Mouse (Mus musculus) spleen, adult 2 months (tissue): ENCODE results near the gene Gmppa. TPM values are rescaled to one million over a fixed set of nuclear protein-coding genes. Genes with fewer than 3 reads are reported as not detected.

Experiments
- DNase-seq, 2 experiments: peaks; one replicate each; pipeline versions ENCODE4 v3.0.0 to v3.0.0-alpha.2; 2012 to 2021; ENCODE audit warnings: low spot score in 2 of 2, low read depth in 1 of 2
- H3K27ac ChIP-seq: fragments of 200-500 bp; 2 replicates; pipeline ENCODE4 v1.5.1; 2012; ENCODE audit warnings: low read length, inconsistent platforms; ENCODE audit not compliant: insufficient read depth
- H3K27me3 ChIP-seq: fragments of 200-500 bp; 2 replicates; pipeline ENCODE4 v1.6.1; 2012; ENCODE audit warnings: mild to moderate bottlenecking, moderate library complexity, low read length, inconsistent platforms; ENCODE audit not compliant: control insufficient read depth, insufficient read depth
- H3K36me3 ChIP-seq: fragments of 200-500 bp; 2 replicates; pipeline ENCODE4 v1.6.1; 2012; ENCODE audit warnings: mild to moderate bottlenecking, low read length, inconsistent platforms; ENCODE audit not compliant: control insufficient read depth, insufficient read depth
- H3K4me1 ChIP-seq: fragments of 200-500 bp; 2 replicates; pipeline ENCODE4 v1.6.1; 2011; ENCODE audit warnings: inconsistent platforms; ENCODE audit not compliant: control insufficient read depth, insufficient read depth, insufficient read length
- H3K4me3 ChIP-seq: fragments of 200-500 bp; 2 replicates; pipeline ENCODE4 v1.5.1; 2011; ENCODE audit warnings: mild to moderate bottlenecking, inconsistent platforms; ENCODE audit not compliant: insufficient read depth, insufficient read length; ENCODE audit errors: extremely low read depth
- CTCF ChIP-seq: fragments of 200-500 bp; IDR thresholded peaks from 2 replicates; pipeline ENCODE4 v1.5.1; 2011; ENCODE audit warnings: mild to moderate bottlenecking, inconsistent platforms; ENCODE audit not compliant: insufficient read depth, insufficient read length, insufficient replicate concordance; ENCODE audit errors: extremely low read depth
- POLR2A ChIP-seq: fragments of 200-500 bp; IDR thresholded peaks from 2 replicates; pipeline ENCODE4 v1.6.1; 2011; ENCODE audit warnings: low read depth, low read length, inconsistent platforms
- WGBS: fragments of 180-500 bp; shearing (Covaris S2); methylation state at CpG from one replicate; pipeline ENCODE4 v1.1.7; 2018; 5-methylcytosine and 5-hydroxymethylcytosine counted together
- polyA plus RNA-seq: library from polyadenylated mRNA; depleted of rRNA; stranded (reverse); fragments of >200 nt; gene quantifications from 2 replicates; pipeline ENCODE4 v1.2.3, GENCODE M21; 2012; rRNA removed

The Gmppa gene
- 85.1 and 101 TPM in 2 replicates for polyA plus RNA-seq

DNA sequence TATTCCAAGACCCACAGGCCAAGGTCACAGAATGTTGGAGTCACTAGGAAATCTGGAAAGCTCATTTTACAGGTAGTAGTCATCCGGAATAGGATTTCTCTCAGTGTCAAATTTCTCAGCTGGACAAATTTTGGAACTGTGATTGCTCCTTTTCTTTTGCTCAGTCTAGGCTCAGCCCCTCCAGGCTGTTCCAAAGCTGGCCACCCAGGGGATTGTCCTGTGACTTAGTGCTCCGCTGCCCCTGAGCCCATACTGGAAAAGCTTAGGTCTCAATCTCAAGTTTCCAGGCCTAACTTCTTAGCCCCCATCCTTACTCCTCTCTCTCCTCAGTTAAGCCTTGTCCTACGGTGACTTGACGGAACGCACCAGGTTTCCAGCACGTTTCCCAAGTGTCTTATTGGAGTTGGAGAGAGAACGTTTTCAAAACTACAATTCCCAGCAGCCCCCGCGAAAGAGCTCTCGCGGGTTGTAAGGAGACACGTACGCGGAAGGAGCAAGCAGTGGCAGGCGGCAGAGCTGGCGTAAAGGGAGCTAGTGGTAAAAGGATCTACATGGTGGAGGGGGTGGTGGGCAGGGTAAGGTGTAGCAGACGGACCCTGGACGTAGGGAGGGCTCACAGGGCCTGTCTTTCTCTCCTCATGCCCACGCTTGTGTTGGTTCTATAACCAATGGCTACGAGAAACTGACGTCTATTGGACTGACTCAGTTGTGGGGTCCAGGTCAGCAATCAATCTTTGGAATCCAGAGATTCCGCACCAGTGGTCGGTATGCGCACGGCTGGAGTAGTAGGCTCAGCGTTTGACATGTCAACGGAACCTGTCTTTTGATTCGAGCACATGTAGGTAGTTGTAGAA is at the start of gene Gmppa:
Gene Gmppa (plus strand): TSS at position 456 of the 854 bp plus-strand sequence.
- no peak within 1 kb of the TSS for H3K27ac ChIP-seq
- 9% methylated on average over 28 of the region's 28 CpGs for WGBS
- TF ChIP-seq CTCF (no peak), POLR2A (peak; percentile 81)
- no peaks in the 10 kb centered on the region for H3K27me3 ChIP-seq
- peaks cover 1% of the 10 kb centered on the region; the same call in 1 of the 2 replicates for H3K36me3 ChIP-seq
- peaks cover 8% of the 10 kb centered on the region; the same call in 1 of the 2 replicates for H3K4me1 ChIP-seq
- DNase-seq, result peak; percentile 28 to 68
- peak within 1 kb of the TSS; percentile 82 for H3K4me3 ChIP-seq

DNA sequence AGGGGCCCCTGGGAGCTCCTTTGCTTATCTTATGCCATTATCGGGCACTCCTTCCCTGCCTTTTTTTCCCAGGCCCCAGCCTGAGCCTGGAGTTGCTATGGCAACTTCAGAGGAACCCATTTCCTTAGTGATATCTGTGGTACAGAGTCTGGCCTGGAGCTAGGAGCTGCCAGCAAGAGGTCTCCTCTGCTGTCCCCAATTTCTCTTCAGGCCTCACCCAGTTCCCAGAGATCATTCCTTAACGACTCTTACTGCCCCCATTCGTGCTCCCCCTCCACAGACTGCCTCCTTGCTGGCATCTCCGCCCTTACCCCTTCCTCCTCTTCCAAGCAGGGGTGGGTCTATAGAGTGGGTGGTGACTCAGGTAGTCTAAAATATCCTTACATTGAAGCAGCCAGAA is 49.6 kb upstream of the Gmppa start:
- H3K4me3 ChIP-seq, result no peak overlapping the region
- TF ChIP-seq POLR2A (no peak), CTCF (no peak)
- H3K27me3 ChIP-seq, result peaks cover 20% of the 10 kb centered on the region
- H3K36me3 ChIP-seq, result no peaks in the 10 kb centered on the region
- 55% methylated on average over 4 of the region's 4 CpGs for WGBS
- no peak overlapping the region for H3K27ac ChIP-seq
- H3K4me1 ChIP-seq, result peaks cover 3% of the 10 kb centered on the region
- no peak for DNase-seq

DNA sequence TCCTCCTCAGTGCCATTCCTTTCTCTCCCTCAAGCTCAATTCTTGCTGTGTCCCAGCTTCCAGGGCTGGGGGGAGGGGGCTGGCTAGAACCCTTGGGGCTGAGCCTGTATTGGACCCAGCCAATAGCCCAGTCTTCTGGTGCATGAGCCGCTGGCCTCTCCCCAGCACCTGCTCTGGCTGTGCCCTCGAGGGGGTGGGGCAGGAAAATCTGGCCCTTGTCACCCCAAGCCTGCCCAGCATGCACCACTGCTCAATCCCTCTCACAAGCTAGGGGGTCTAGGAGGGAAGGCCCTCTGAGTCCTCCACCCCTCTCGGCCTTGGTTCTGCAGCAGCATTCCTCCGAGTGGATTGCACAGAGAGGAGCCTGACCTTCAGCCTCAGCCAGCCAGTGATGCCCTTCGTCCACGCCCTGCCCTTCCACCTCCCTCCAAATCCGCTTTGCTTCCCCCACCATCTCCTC is 48.2 kb upstream of the Gmppa start:
- Histone ChIP-seq H3K4me1 (peaks cover 3% of the 10 kb centered on the region; the same call in 1 of the 2 replicates), H3K4me3 (no peak overlapping the region), H3K27me3 (peaks cover 10% of the 10 kb centered on the region), H3K27ac (no peak overlapping the region), H3K36me3 (no peaks in the 10 kb centered on the region)
- no peak for TF ChIP-seq POLR2A
- TF ChIP-seq CTCF, result no peak
- 33% methylated on average over 7 of the region's 7 CpGs for WGBS
- no peak for DNase-seq

- no peak overlapping the region for H3K4me3 ChIP-seq
- peaks cover 10% of the 10 kb centered on the region for H3K27me3 ChIP-seq
These were observed 47.5 kb upstream of the Gmppa start for GRCm38 (mm10) chr1:75387929-75388897.

DNA sequence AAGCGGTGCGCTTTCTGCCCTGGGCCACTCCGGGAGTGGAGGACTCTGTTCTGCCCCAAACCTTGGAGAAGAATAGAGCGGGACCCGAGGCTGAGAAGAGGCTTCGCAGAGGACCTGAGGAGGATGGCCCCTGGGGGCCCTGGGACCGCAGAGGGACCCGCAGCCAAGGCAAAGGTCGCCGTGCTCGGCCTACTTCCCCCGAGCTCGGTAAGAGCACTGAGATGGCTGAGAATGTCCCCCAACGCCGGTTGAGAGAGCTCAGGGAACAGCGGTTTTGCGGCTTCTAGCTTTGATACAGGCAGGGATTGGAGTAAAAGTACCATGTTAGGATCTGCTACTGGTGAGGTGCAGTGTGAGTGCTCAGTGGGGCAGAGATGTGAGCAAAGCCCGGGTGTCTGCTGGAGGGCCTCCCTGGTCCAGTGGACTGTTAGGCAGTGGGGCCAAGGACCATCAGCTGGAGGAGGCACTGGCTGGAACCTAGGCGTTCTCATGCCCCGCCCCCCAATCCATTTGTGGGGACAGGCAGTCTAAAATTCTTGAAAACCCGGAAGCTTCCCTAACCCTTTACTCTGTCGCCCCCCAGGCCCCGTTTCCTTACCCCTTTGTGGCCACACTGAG is 46.7 kb upstream of the Gmppa start:
- TF ChIP-seq CTCF, result no peak
- no peak for TF ChIP-seq POLR2A
- Histone ChIP-seq H3K36me3 (no peaks in the 10 kb centered on the region), H3K27ac (no peak overlapping the region), H3K27me3 (peaks cover 8% of the 10 kb centered on the region), H3K4me3 (no peak overlapping the region), H3K4me1 (peaks cover 3% of the 10 kb centered on the region; the same call in 1 of the 2 replicates)
- no peak for DNase-seq
- 26% methylated on average over 23 of the region's 23 CpGs for WGBS

More at GRCm38 (mm10) chr1:75387929-75388897, 47.5 kb upstream of the Gmppa start:
- WGBS, result 13% methylated on average over 94 of the region's 94 CpGs
- no peak for TF ChIP-seq CTCF
- TF ChIP-seq POLR2A, result no peak
- H3K27ac ChIP-seq, result no peak overlapping the region
- peaks cover 3% of the 10 kb centered on the region; the same call in 1 of the 2 replicates for H3K4me1 ChIP-seq
- no peak for DNase-seq
- no peaks in the 10 kb centered on the region for H3K36me3 ChIP-seq

DNA sequence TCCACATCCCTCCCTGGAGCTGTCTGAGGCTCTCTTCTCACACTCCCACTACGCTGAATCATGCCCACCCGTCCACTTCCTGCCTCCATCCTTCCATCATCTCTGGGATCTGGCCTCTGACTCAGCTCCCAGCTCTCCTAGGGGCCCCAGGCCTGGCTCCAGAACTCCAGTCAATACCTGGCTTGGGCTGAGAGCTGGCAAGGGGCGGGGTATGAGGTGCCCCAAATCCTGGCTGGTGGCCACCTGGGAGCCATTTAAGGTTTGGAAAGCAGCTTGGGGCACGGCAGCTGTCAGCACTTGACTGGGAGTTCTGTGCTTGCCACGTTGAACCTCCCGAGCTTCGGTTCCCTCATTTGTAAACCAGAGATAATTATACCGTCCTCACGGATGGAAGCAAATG is 42.6 kb upstream of the Gmppa start:
- TF ChIP-seq CTCF (no peak), POLR2A (no peak)
- WGBS, result 73% methylated on average over 9 of the region's 9 CpGs
- no peak overlapping the region for H3K27ac ChIP-seq

More for the DNA sequence above, 42.6 kb upstream of the Gmppa start:
- Histone ChIP-seq H3K27me3 (peaks cover 5% of the 10 kb centered on the region), H3K4me3 (no peak overlapping the region), H3K36me3 (no peaks in the 10 kb centered on the region), H3K4me1 (peaks cover 2% of the 10 kb centered on the region; the same call in 1 of the 2 replicates)
- no peak for DNase-seq
